Mouse (Mus musculus) hindbrain, embryonic 13.5 days (tissue): ENCODE data around the gene Gsk3a. TPM values are rescaled to one million over a fixed set of nuclear protein-coding genes. Genes with fewer than 3 reads are reported as not detected.

Experiments used
- ATAC-seq: fragments of 200-750 bp; cut with Nextera tagmentation; 2 replicates; pipeline ENCODE4 v1.8.0; 2017; ENCODE audit warnings: moderate TSS enrichment; ENCODE audit not compliant: low FRiP score
- H3K27ac ChIP-seq: fragments of 300-500 bp; sonication (generic); 2 replicates; pipeline ENCODE4 v1.5.1; 2015; ENCODE audit warnings: inconsistent platforms, mild to moderate bottlenecking, moderate library complexity
- H3K27me3 ChIP-seq: fragments of 300-500 bp; sonication (generic); 2 replicates; pipeline ENCODE4 v1.6.1; 2015; ENCODE audit warnings: mild to moderate bottlenecking, inconsistent platforms
- H3K36me3 ChIP-seq: fragments of 300-500 bp; sonication (generic); 2 replicates; pipeline ENCODE4 v1.6.1; 2015; ENCODE audit warnings: mild to moderate bottlenecking, inconsistent platforms
- H3K4me1 ChIP-seq: fragments of 300-500 bp; sonication (generic); replicated peaks from 2 replicates; pipeline ENCODE4 v1.6.1; 2015; ENCODE audit warnings: inconsistent platforms
- H3K4me2 ChIP-seq: fragments of 300-500 bp; sonication (generic); 2 replicates; pipeline ENCODE4 v1.6.1; 2015; ENCODE audit warnings: inconsistent platforms, mild to moderate bottlenecking, moderate library complexity
- H3K4me3 ChIP-seq: fragments of 300-500 bp; sonication (generic); 2 replicates; pipeline ENCODE4 v1.5.1; 2015; ENCODE audit warnings: mild to moderate bottlenecking, inconsistent platforms
- H3K9ac ChIP-seq: fragments of 300-500 bp; sonication (generic); 2 replicates; pipeline ENCODE4 v1.6.1; 2015; ENCODE audit warnings: mild to moderate bottlenecking, inconsistent platforms
- H3K9me3 ChIP-seq: fragments of 300-500 bp; sonication (generic); 2 replicates; pipeline ENCODE4 v1.6.1; 2016; ENCODE audit warnings: inconsistent platforms
- WGBS: fragments of 180-500 bp; shearing (Covaris S2); methylation state at CpG from one replicate; pipeline ENCODE4 v1.1.7; 2015; 5-methylcytosine and 5-hydroxymethylcytosine counted together
- polyA plus RNA-seq: library from polyadenylated mRNA; unstranded; fragments of >200 nt; fragmentation: Nextera tagmentation; extraction: Ambion mirVana; gene quantifications from 2 replicates; pipeline ENCODE4 v1.2.1, GENCODE M21; 2015

Gsk3a gene
- 13.9 and 14.6 TPM in 2 replicates for polyA plus RNA-seq

- H3K4me3 ChIP-seq = peak within 1 kb of the TSS; percentile 82
- H3K9me3 ChIP-seq = no peaks in the 10 kb centered on the region
- H3K4me1 ChIP-seq = peaks cover 33% of the 10 kb centered on the region
- no peaks in the 10 kb centered on the region for H3K27me3 ChIP-seq
- peak within 1 kb of the TSS; percentile 89 for H3K27ac ChIP-seq
- peaks cover 30% of the 10 kb centered on the region for H3K36me3 ChIP-seq
- peak within 1 kb of the TSS; percentile 63 for H3K4me2 ChIP-seq
- H3K9ac ChIP-seq = peak within 1 kb of the TSS; percentile 97
- peak; percentile 88 for ATAC-seq
- under 1% methylated on average over 76 of the region's 76 CpGs for WGBS
Measured at GRCm38 (mm10) chr7:25237249-25238014, at the start of gene Gsk3a. Gsk3a (minus strand) TSS chr7:25237851.

- 80% methylated on average over 8 of the region's 8 CpGs for WGBS
- no peak for ATAC-seq
- Histone ChIP-seq H3K4me1 (peaks cover 51% of the 10 kb centered on the region), H3K4me2 (no peak overlapping the region), H3K36me3 (peaks cover 74% of the 10 kb centered on the region), H3K9ac (0 out of 2 replicates have a peak overlapping the region, but pooled peaks have one; percentile 43), H3K4me3 (no peak overlapping the region), H3K27me3 (no peaks in the 10 kb centered on the region), H3K27ac (no peak overlapping the region), H3K9me3 (no peaks in the 10 kb centered on the region)
Measured at GRCm38 (mm10) chr7:25286989-25287388, 49.3 kb upstream of the Gsk3a start.

- Histone ChIP-seq H3K36me3 (peaks cover 61% of the 10 kb centered on the region), H3K27me3 (no peaks in the 10 kb centered on the region), H3K9ac (peak overlapping the region; percentile 13; the same call in 1 of the 2 replicates), H3K9me3 (no peaks in the 10 kb centered on the region), H3K27ac (0 out of 2 replicates have a peak overlapping the region, but pooled peaks have one; percentile 60), H3K4me2 (no peak overlapping the region), H3K4me1 (peaks cover 50% of the 10 kb centered on the region), H3K4me3 (no peak overlapping the region)
- ATAC-seq = no peak
- WGBS = 88% methylated on average over 20 of the region's 20 CpGs
Measured at GRCm38 (mm10) chr7:25285511-25286238, 48.0 kb upstream of the Gsk3a start.

GRCm38 (mm10) chr7:25284766-25285165 lies 47.1 kb upstream of the Gsk3a start:
- H3K9ac ChIP-seq = peak overlapping the region; percentile 86
- H3K36me3 ChIP-seq = peaks cover 52% of the 10 kb centered on the region
- H3K4me2 ChIP-seq = peak overlapping the region; percentile 92
- 57% methylated on average over 5 of the region's 5 CpGs for WGBS
- H3K27ac ChIP-seq = peak overlapping the region; percentile 60; the same call in 1 of the 2 replicates
- peaks cover 57% of the 10 kb centered on the region for H3K4me1 ChIP-seq
- H3K9me3 ChIP-seq = no peaks in the 10 kb centered on the region
- no peak for ATAC-seq
- no peaks in the 10 kb centered on the region for H3K27me3 ChIP-seq
- peak overlapping the region; percentile 69 for H3K4me3 ChIP-seq

GRCm38 (mm10) chr7:25284171-25284570 lies 46.5 kb upstream of the Gsk3a start:
- H3K27me3 ChIP-seq = no peaks in the 10 kb centered on the region
- H3K36me3 ChIP-seq = peaks cover 46% of the 10 kb centered on the region
- peak overlapping the region; percentile 69 for H3K4me3 ChIP-seq
- ATAC-seq = no peak
- 78% methylated on average over 2 of the region's 2 CpGs for WGBS
- peak overlapping the region; percentile 92 for H3K4me2 ChIP-seq
- H3K9me3 ChIP-seq = no peaks in the 10 kb centered on the region
- H3K27ac ChIP-seq = peak overlapping the region; percentile 100
- peaks cover 62% of the 10 kb centered on the region for H3K4me1 ChIP-seq
- peak overlapping the region; percentile 86 for H3K9ac ChIP-seq

- H3K9ac ChIP-seq = peak overlapping the region; percentile 86
- ATAC-seq = no peak
- H3K4me3 ChIP-seq = peak overlapping the region; percentile 69
- H3K9me3 ChIP-seq = no peaks in the 10 kb centered on the region
- H3K4me1 ChIP-seq = peaks cover 62% of the 10 kb centered on the region
- WGBS = 28% methylated on average over 5 of the region's 5 CpGs
- H3K27me3 ChIP-seq = no peaks in the 10 kb centered on the region
- H3K36me3 ChIP-seq = peaks cover 40% of the 10 kb centered on the region
- H3K4me2 ChIP-seq = peak overlapping the region; percentile 92
- peak overlapping the region; percentile 100 for H3K27ac ChIP-seq
Measured at GRCm38 (mm10) chr7:25283637-25284036, 46.0 kb upstream of the Gsk3a start.

GRCm38 (mm10) chr7:25282731-25283211 lies 45.1 kb upstream of the Gsk3a start:
- H3K9ac ChIP-seq = peak overlapping the region; percentile 86
- H3K27ac ChIP-seq = peak overlapping the region; percentile 100
- ATAC-seq = peak; percentile 2; the same call in 1 of the 2 replicates
- peaks cover 66% of the 10 kb centered on the region for H3K4me1 ChIP-seq
- WGBS = under 1% methylated on average over 25 of the region's 36 CpGs
- no peaks in the 10 kb centered on the region for H3K27me3 ChIP-seq
- peak overlapping the region; percentile 69 for H3K4me3 ChIP-seq
- peak overlapping the region; percentile 92 for H3K4me2 ChIP-seq
- peaks cover 32% of the 10 kb centered on the region for H3K36me3 ChIP-seq
- H3K9me3 ChIP-seq = no peaks in the 10 kb centered on the region

GRCm38 (mm10) chr7:25281734-25282601 lies 44.3 kb upstream of the Gsk3a start:
- peak; percentile 65 for ATAC-seq
- peak overlapping the region; percentile 100 for H3K27ac ChIP-seq
- H3K4me1 ChIP-seq = peaks cover 74% of the 10 kb centered on the region
- H3K36me3 ChIP-seq = peaks cover 24% of the 10 kb centered on the region
- no peaks in the 10 kb centered on the region for H3K9me3 ChIP-seq
- H3K9ac ChIP-seq = peak overlapping the region; percentile 86
- H3K4me2 ChIP-seq = peak overlapping the region; percentile 92
- H3K4me3 ChIP-seq = peak overlapping the region; percentile 69
- WGBS = under 1% methylated on average over 60 of the region's 108 CpGs
- no peaks in the 10 kb centered on the region for H3K27me3 ChIP-seq

GRCm38 (mm10) chr7:25281166-25281733 lies 43.6 kb upstream of the Gsk3a start:
- H3K27me3 ChIP-seq = no peaks in the 10 kb centered on the region
- WGBS = 25% methylated on average over 12 of the region's 12 CpGs
- peak overlapping the region; percentile 69 for H3K4me3 ChIP-seq
- no peaks in the 10 kb centered on the region for H3K9me3 ChIP-seq
- peaks cover 75% of the 10 kb centered on the region for H3K4me1 ChIP-seq
- ATAC-seq = no peak
- peak overlapping the region; percentile 86 for H3K9ac ChIP-seq
- H3K27ac ChIP-seq = peak overlapping the region; percentile 100
- H3K4me2 ChIP-seq = peak overlapping the region; percentile 92
- peaks cover 16% of the 10 kb centered on the region for H3K36me3 ChIP-seq

GRCm38 (mm10) chr7:25279861-25280791 lies 42.5 kb upstream of the Gsk3a start:
- ATAC-seq = peak; percentile 3; the same call in 1 of the 2 replicates
- Histone ChIP-seq H3K27ac (peak overlapping the region; percentile 100), H3K9me3 (no peaks in the 10 kb centered on the region), H3K4me3 (peak overlapping the region; percentile 69), H3K4me1 (peaks cover 79% of the 10 kb centered on the region), H3K9ac (peak overlapping the region; percentile 86), H3K36me3 (peaks cover 5% of the 10 kb centered on the region), H3K4me2 (peak overlapping the region; percentile 92), H3K27me3 (no peaks in the 10 kb centered on the region)
- WGBS = 0% methylated on average over 6 of the region's 6 CpGs
